Mouse (Mus musculus): ENCODE data around the gene Tmem50b.

DNA sequence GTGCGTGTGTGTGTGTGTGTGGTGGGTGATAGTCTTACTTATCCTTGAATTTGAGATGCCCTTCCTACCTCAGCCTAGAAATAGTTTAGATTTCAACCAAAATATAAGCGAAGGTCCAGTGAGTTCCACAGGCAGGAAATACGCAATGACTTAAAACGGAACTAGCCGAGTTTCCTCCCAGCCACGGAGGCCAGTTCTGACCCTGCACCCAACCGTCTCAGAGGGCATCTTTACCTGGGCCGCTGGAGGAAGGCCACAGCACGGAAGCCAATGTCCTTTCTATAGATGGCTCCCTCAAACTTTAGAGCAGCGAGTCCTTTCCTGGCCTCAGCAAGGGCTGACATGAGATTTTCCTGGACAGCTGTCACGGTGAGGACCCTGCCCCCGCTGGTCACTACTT, 36.0 kb upstream of the Tmem50b start:
- TF ChIP-seq CTCF (IDR thresholded peaks at IDR 0.05; ENCODE audit: insufficient read depth, low read depth, low read length): no peak
- no peak for TF ChIP-seq POLR2A (IDR thresholded peaks at IDR 0.05; ENCODE audit: insufficient read depth, low read depth, low read length)
